Mouse (Mus musculus) midbrain, embryonic 11.5 days (tissue): Measurements from ENCODE around the gene Samd4b. TPM values are rescaled to one million over a fixed set of nuclear protein-coding genes. Genes with fewer than 3 reads are reported as not detected.
A peak's percentile ranks its signal among the peaks of the same experiment; 100 is the strongest.

Source experiments
- ATAC-seq: fragments of 200-750 bp; cut with Nextera tagmentation; 2 replicates; pipeline ENCODE4 v1.8.0; 2017; ENCODE audit warnings: moderate TSS enrichment, moderate library complexity; ENCODE audit not compliant: low FRiP score
- DNase-seq: peaks from one replicate; pipeline ENCODE4 v3.0.0; 2015; ENCODE audit warnings: low spot score; ENCODE audit errors: missing footprints
- H3K27ac ChIP-seq: fragments of 300-500 bp; sonication (generic); 2 replicates; pipeline ENCODE4 v1.5.1; 2014; ENCODE audit warnings: low read depth, low read length
- H3K27me3 ChIP-seq: fragments of 300-500 bp; sonication (generic); 2 replicates; pipeline ENCODE4 v1.6.1; 2014; ENCODE audit warnings: mild to moderate bottlenecking, low read length, moderate library complexity, mixed read lengths; ENCODE audit not compliant: control insufficient read depth, insufficient read depth
- H3K36me3 ChIP-seq: fragments of 300-500 bp; sonication (generic); 2 replicates; pipeline ENCODE4 v1.6.1; 2014; ENCODE audit warnings: mild to moderate bottlenecking, low read length, moderate library complexity, mixed read lengths; ENCODE audit not compliant: control insufficient read depth, insufficient read depth
- H3K4me1 ChIP-seq: fragments of 300-500 bp; sonication (generic); 2 replicates; pipeline ENCODE4 v1.6.1; 2014; ENCODE audit warnings: low read length; ENCODE audit not compliant: control insufficient read depth, insufficient read depth
- H3K4me2 ChIP-seq: fragments of 300-500 bp; sonication (generic); 2 replicates; pipeline ENCODE4 v1.6.1; 2014; ENCODE audit warnings: mild to moderate bottlenecking, moderate library complexity
- H3K4me3 ChIP-seq: fragments of 300-500 bp; sonication (generic); 2 replicates; pipeline ENCODE4 v1.5.1; 2014; ENCODE audit warnings: low read depth, low read length
- H3K9ac ChIP-seq: fragments of 300-500 bp; sonication (generic); 2 replicates; pipeline ENCODE4 v1.6.1; 2014; ENCODE audit warnings: low read length
- H3K9me3 ChIP-seq: fragments of 300-500 bp; sonication (generic); 2 replicates; pipeline ENCODE4 v1.6.1; 2016; ENCODE audit warnings: low read length; ENCODE audit not compliant: control insufficient read depth
- WGBS: fragments of 180-500 bp; shearing (Covaris S2); extraction: QIAGEN DNeasy Blood & Tissue Kit; methylation state at CpG from one replicate; pipeline ENCODE4 v1.1.7; 2014; 5-methylcytosine and 5-hydroxymethylcytosine counted together
- polyA plus RNA-seq: library from polyadenylated mRNA; unstranded; fragments of >200 nt; fragmentation: Nextera tagmentation; extraction: Ambion mirVana; gene quantifications from 2 replicates; pipeline ENCODE4 v1.2.1, GENCODE M21; 2014

Samd4b gene
- polyA plus RNA-seq, 1 experiment from 2014 or later, result 27.8 TPM

DNA sequence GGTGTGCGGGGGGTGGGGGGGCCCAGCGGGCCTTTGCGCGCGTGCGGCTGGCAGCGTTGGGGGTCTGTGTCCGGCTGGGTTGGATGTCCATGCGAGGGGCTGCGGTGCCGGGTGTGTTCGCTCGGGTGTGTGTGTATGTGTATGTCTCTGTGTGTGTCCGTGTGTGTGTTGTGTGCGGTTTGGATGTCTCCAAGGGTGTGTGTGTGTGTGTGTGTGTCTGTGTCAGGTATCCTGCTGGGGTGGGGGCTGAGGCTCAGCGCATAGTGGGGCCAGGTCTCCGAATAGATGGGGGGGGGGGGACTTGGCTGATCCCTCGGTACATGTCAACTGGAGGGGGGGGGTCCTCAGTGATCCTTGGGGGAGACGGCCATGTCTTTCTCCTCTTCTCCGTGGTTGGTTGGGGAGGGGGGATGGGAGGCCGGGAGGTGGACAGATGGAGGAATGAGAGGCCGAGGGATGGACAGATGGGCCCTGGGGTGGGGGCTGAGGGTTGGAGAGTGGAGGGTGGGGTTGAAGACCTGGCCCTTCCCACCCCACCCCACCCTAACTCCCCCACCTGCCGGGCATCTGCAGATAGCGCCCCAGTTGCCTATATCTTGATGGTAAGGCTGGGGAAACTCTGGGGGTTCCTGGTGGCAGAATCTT is 145.5 kb downstream of the Samd4b start:
- Histone ChIP-seq H3K4me1 (peaks cover 9% of the 10 kb centered on the region), H3K4me2 (peak overlapping the region; percentile 92), H3K27me3 (no peaks in the 10 kb centered on the region), H3K9ac (peak overlapping the region; percentile 92), H3K9me3 (no peaks in the 10 kb centered on the region), H3K27ac (peak overlapping the region; percentile 40; the same call in 1 of the 2 replicates), H3K4me3 (peak overlapping the region; percentile 90), H3K36me3 (no peaks in the 10 kb centered on the region)
- WGBS, result 2% methylated on average over 20 of the region's 24 CpGs
- ATAC-seq, result peak; percentile 62
- no peak for DNase-seq

DNA sequence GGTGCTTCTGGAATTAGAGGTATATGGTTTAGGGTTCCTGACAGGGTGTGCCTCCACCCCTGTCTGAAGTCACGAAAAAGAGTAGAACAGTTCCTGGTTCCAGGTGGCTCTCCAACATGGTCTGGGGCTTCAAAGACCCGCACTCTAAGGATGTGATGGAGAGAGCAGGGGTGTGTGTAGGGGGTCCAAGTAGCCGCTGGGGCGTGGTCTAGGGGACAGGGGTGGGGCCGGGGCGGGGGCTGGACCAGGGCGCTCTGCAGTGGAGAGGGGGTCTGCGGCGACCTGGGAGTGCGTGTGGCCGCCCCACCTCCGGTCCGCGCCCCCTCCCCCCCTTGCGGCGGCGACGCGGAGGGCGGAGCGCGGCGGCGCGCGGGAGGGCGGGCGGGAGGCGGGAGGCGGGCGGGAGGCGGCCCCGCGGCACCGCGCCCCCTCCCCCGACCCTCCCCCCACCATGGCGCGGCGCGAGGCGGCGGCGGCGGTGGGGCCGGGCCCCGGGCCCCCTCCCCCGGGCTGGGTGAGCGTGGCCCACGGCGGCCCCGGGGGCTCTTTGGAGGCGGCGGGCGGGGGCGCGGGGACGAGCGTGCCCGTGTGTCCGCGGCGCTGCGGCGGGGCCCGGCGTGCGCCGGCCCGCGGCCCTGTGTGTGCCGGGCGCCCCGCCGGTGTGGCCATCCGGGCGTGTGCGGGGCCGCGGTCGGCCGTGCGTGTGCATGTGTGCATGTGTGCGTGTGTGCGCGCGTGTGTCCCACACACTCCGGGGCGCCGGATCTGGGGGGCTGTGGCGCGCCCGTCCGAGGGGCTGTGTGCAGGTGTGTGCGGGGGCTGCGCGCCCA is 146.2 kb downstream of the Samd4b start, which contains the start of gene Lrfn1:
Gene Lrfn1, plus strand, starts transcription at position 450 of the 830 bp plus-strand sequence.
- Histone ChIP-seq H3K27ac (peak within 1 kb of the TSS; percentile 40; the same call in 1 of the 2 replicates), H3K9me3 (no peaks in the 10 kb centered on the region), H3K4me3 (peak within 1 kb of the TSS; percentile 90), H3K4me2 (peak within 1 kb of the TSS; percentile 92), H3K4me1 (peaks cover 13% of the 10 kb centered on the region), H3K9ac (peak within 1 kb of the TSS; percentile 92), H3K27me3 (no peaks in the 10 kb centered on the region), H3K36me3 (no peaks in the 10 kb centered on the region)
- DNase-seq, result peak; percentile 87
- 2% methylated on average over 46 of the region's 97 CpGs for whole genome bisulfite sequencing
- peak; percentile 84 for ATAC-seq

DNA sequence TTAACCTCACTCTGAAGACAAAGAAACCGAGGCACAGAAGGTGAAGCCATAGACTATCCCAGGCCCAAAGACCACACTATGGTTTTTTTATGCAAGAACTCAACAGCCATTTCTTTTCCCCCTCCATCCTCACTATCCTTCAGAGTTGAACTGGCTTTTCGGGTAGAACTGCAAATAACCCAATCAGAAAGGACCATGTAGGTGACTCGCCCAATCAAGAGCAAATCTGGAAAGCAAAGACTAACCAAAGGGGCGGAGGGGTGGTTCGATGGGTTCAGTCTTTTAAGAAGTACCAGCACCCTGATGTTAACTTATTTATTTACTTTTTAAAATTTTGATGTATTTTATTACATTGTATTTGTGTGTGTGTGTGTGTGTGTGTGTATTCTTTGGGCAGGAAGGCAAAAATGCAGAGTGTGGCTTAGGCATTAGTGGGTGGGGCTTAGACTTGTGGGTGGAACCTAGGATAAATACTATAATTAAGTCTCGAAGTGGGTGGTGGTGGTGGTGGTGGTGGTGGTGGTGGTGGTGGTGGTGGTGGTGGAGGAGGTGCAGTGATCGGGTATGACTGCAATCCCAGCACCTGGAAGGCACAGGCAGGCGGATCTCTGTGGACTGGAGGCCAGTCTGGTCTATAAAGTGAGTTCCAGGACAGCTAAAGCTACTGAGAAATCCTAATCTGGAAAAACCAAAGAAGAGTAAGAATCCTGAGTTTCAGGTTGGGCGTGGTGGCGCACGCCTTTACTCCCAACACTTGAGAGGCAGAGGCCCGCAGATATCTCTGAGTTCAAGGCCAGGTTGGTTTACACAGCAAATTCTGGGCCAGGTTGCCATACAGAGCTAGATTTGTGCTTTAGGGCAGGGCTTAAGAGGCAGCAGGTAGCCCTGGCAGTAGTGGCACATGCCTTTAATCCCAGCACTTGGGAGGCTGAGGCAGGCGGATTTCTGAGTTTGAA is 149.8 kb downstream of the Samd4b start:
- H3K4me2 ChIP-seq, result no peak overlapping the region
- H3K27me3 ChIP-seq, result peaks cover 4% of the 10 kb centered on the region; the same call in 1 of the 2 replicates
- WGBS, result 65% methylated on average over 13 of the region's 13 CpGs
- no peaks in the 10 kb centered on the region for H3K36me3 ChIP-seq
- no peak overlapping the region for H3K4me3 ChIP-seq
- no peaks in the 10 kb centered on the region for H3K9me3 ChIP-seq
- ATAC-seq (no peak), DNase-seq (peak; percentile 64)
- no peak overlapping the region for H3K27ac ChIP-seq
- H3K4me1 ChIP-seq, result peaks cover 13% of the 10 kb centered on the region
- H3K9ac ChIP-seq, result peak overlapping the region; percentile 25; the same call in 1 of the 2 replicates

DNA sequence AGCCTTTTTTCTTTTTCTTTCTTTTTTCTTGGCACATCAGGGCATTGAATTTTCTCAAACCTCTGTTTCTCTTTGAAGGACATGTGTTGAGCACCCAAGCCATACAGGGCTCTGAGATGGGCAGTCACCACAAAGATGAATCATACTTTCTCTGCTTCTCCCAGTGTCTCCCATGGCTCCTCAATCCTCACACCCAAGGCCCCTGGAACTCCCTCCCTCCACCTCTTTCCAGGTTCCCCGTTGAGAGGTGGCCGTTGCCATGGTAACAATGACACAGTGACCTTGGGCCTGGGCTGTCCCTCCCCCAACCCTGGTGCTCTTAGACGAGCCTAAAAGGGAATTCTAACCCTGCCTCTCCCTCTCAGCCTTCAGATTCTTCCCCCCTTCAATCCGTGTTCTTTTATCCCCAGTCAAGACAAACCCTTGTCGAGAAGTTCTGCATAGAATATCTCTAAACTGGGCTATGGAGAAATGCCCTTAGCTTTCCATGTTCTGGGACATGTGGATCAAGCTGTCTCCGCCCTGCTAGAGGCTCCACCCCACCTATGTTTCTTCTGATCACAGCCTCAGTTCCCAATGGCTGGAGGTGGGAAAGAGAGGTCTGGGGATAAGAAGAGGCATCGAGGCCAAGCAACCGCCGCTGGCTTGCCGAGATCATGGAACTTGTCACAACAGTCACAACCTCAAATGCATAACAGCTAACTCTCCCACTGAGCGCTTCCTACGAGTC is 150.7 kb downstream of the Samd4b start:
- Histone ChIP-seq H3K27ac (no peak overlapping the region), H3K27me3 (peaks cover 4% of the 10 kb centered on the region; the same call in 1 of the 2 replicates), H3K9ac (peak overlapping the region; percentile 25; the same call in 1 of the 2 replicates), H3K9me3 (no peaks in the 10 kb centered on the region), H3K4me2 (no peak overlapping the region), H3K4me3 (no peak overlapping the region), H3K36me3 (no peaks in the 10 kb centered on the region), H3K4me1 (peaks cover 5% of the 10 kb centered on the region; the same call in 1 of the 2 replicates)
- 16% methylated on average over 12 of the region's 12 CpGs for WGBS
- DNase-seq (peak; percentile 85), ATAC-seq (0 out of 2 replicates have a peak, but pooled peaks have one; percentile 17)

DNA sequence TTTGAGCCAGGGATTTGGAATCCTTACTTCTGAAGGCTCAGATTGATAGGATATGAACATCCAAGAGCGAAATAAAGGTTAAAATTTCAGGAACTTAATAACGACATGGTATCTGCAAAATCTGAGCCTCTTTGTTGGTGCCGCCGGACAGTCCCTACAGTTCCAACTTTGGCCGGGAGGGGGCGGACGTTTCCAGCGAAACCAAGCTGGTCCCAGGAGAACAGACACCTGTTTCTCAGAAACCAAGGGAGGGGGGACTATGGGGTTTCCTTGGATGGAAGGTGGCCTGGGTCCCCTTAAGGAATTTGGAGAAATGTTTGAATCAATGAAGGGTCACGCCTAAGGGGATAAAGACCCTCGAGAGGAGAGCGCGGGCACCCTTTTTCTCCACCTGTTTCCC is 151.5 kb downstream of the Samd4b start:
- no peak overlapping the region for H3K4me3 ChIP-seq
- ATAC-seq (0 out of 2 replicates have a peak, but pooled peaks have one; percentile 24), DNase-seq (peak; percentile 98)
- H3K4me1 ChIP-seq, result peaks cover 5% of the 10 kb centered on the region; the same call in 1 of the 2 replicates
- WGBS, result 7% methylated on average over 12 of the region's 12 CpGs
- H3K9me3 ChIP-seq, result no peaks in the 10 kb centered on the region
- H3K9ac ChIP-seq, result no peak overlapping the region
- no peak overlapping the region for H3K27ac ChIP-seq
- no peaks in the 10 kb centered on the region for H3K36me3 ChIP-seq
- H3K27me3 ChIP-seq, result peaks cover 4% of the 10 kb centered on the region; the same call in 1 of the 2 replicates
- no peak overlapping the region for H3K4me2 ChIP-seq

DNA sequence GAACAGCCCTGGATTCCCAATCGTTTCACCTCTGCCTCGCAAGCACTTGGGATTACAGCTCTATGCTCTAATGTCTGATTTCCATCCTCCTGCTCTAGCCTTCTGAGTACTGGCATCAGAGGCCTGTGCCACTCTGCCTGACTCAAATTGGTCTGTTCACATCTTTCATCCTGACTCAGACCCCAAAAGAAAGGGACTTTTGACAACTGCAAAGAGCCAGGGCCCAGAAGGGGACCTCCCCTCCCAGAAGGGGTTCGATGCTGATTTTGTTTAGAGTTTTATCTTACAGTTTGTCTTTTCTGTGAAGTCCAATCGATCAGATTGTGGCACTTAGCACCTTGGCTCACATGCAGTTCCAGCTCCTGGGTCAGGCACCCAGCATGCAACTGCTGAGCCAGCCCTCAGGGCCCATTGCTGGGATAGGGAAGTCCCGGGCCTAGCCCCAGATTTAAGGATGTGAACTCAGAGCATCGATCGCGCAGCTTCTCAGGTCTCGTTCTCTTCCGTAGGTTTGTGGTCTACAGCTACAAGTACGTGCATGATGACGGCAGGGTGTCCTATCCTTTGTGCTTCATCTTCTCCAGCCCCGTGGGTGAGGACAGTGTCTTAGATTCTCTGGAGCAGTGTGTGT is 153.5 kb downstream of the Samd4b start:
- H3K36me3 ChIP-seq, result no peaks in the 10 kb centered on the region
- no peaks in the 10 kb centered on the region for H3K9me3 ChIP-seq
- H3K27ac ChIP-seq, result no peak overlapping the region
- no peak overlapping the region for H3K4me3 ChIP-seq
- DNase-seq (no peak), ATAC-seq (no peak)
- peaks cover 5% of the 10 kb centered on the region; the same call in 1 of the 2 replicates for H3K4me1 ChIP-seq
- no peak overlapping the region for H3K9ac ChIP-seq
- H3K4me2 ChIP-seq, result no peak overlapping the region
- peaks cover 4% of the 10 kb centered on the region; the same call in 1 of the 2 replicates for H3K27me3 ChIP-seq
- WGBS, result 89% methylated on average over 13 of the region's 13 CpGs

DNA sequence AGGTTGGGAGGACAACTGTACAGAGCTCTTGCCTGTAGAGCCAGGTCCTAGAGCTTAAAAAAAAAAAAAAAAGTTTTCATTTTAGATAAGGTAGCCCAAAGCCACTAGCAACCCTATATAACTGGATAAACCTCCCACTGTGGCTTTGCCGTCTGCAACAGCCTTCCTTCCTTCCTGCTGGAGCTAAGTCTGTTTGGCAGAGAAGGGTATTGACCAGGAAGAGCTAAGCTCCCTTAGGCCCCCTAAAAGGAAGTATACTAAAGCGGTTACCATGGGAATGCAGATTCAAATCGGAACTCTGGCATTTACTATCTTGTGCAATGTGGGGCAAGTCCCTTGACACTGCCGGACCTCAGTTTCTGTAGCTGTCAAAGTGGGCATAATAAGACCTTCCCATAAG is 155.3 kb downstream of the Samd4b start:
- Histone ChIP-seq H3K36me3 (no peaks in the 10 kb centered on the region), H3K9ac (no peak overlapping the region; the same call in 1 of the 2 replicates), H3K4me3 (no peak overlapping the region), H3K27me3 (peaks cover 4% of the 10 kb centered on the region; the same call in 1 of the 2 replicates), H3K4me2 (no peak overlapping the region), H3K4me1 (peaks cover 5% of the 10 kb centered on the region; the same call in 1 of the 2 replicates), H3K27ac (no peak overlapping the region), H3K9me3 (no peaks in the 10 kb centered on the region)
- ATAC-seq (no peak), DNase-seq (no peak)
- WGBS, result 31% methylated on average over 4 of the region's 4 CpGs
